Comparison of ENCODE assay signal across 8 mouse cellular contexts in the genomic region with DNA sequence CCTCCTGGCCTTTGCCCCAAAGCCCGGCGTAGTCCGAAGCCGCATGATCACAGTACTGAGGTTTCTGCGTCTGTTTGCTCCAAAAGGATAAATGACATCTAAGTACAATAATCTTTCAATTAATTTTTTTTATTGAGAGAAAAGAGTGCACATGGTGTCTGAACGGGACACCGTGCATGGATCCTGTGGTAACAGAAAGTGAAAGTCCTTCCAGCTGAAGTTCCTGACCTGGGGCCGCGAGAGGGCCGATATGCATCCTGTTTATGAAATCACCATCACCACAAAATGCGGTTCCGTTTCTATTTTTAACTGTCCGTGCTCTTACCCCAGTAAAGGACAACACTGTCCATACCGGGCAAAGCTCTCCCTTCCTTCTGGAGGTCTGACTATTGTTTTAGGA.
DNase-seq lines count a peak whose midpoint lies in the region; ATAC-seq lines count a peak whose summit lies in the region.

No protein-coding gene starts in this region.

- no peak for ATAC-seq in liver, embryonic 13.5 days (ENCODE audit: low read depth)

- no peaks in the 10 kb centered on the region for H3K36me3 ChIP-seq in liver, embryonic 13.5 days

- H3K4me3 ChIP-seq in liver, embryonic 13.5 days (replicated peaks) = peak overlapping the region; percentile 29

- no peak overlapping the region for H3K27ac ChIP-seq in liver, embryonic 13.5 days

- H3K9ac ChIP-seq in liver, embryonic 13.5 days = no peak overlapping the region

- H3K9me3 ChIP-seq in liver, embryonic 13.5 days (replicated peaks) = no peaks in the 10 kb centered on the region

- H3K4me2 ChIP-seq in liver, embryonic 13.5 days = peak overlapping the region; percentile 50

- no peaks in the 10 kb centered on the region for H3K27me3 ChIP-seq in liver, embryonic 13.5 days

- H3K4me1 ChIP-seq in liver, embryonic 13.5 days (replicated peaks) = no peaks in the 10 kb centered on the region

- WGBS in liver, embryonic 13.5 days (ENCODE audit: insufficient replicate concordance) = 35% methylated on average over 14 of the region's 14 CpGs

- DNase-seq in spleen, adult 18-20 months = peak; percentile 42 to 45
- no peak for DNase-seq in spleen, adult 12 weeks (ENCODE audit: low spot score)
- peak; percentile 27 for DNase-seq in induced T-regulatory cell, adult 2 months (ENCODE audit: low read depth)
- DNase-seq in liver, embryonic 13.5 days = no peak
- DNase-seq in spleen, postnatal 10 days (ENCODE audit: low spot score in 2 of 2) = peak; percentile 26 to 51
- no peak for DNase-seq in layer of hippocampus, postnatal 14 days (ENCODE audit: low spot score in 2 of 2)
- no peak for DNase-seq in layer of hippocampus, adult 8-10 months (ENCODE audit: low spot score in 2 of 2)
- no peak for DNase-seq in urinary bladder, adult 18-20 months (ENCODE audit: low spot score in 2 of 2)

Comparison
In these comparisons a context has a peak if more than half of its experiments do, and no peak if none do; other contexts are left out.
1. DNase-seq: peak in spleen, adult 18-20 months (2 of 2), induced T-regulatory cell, adult 2 months (single experiment) and spleen, postnatal 10 days (2 of 2); none in spleen, adult 12 weeks (single experiment), liver, embryonic 13.5 days (single experiment), layer of hippocampus, postnatal 14 days (0 of 2), layer of hippocampus, adult 8-10 months (0 of 2) and urinary bladder, adult 18-20 months (0 of 2).